Mouse (Mus musculus): ENCODE results near the gene Rad51b.

The Rad51b gene

DNA sequence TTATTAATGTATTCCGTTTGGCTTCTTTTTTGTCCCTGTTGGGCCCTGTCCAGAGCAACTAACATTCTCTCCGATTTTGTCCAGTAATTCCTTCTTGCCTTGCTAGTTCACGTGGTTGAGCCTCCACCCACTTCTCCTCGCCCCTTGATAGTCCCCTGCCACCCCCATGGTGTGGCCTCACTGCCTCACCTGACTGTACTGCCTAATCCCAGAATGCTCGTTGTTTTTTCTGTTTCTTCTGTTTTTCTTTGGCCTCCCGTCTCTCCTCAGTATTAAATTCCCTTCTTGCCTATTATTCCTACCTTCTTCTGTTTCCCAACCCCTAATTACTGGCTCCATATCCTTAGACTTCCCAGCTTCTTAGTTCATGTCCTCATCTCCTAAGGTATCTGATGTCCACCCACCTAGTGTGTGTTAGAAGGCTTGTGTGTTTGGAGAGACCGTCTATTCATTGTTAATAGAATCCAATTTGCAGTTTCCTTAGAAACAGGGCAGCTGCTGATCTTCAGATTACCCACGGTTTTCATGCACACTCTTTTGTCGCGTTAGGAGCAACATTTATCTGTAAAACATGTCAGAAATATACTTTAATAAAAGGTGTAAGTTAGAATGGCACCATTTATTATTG is 233.3 kb downstream of the Rad51b start:
- DNase-seq (ENCODE audit: low spot score in 2 of 2): no peak

GRCm38 (mm10) chr12:79531809-79532798 is 235.0 kb downstream of the Rad51b start:
- no peak for DNase-seq (ENCODE audit: low spot score in 2 of 2)

DNA sequence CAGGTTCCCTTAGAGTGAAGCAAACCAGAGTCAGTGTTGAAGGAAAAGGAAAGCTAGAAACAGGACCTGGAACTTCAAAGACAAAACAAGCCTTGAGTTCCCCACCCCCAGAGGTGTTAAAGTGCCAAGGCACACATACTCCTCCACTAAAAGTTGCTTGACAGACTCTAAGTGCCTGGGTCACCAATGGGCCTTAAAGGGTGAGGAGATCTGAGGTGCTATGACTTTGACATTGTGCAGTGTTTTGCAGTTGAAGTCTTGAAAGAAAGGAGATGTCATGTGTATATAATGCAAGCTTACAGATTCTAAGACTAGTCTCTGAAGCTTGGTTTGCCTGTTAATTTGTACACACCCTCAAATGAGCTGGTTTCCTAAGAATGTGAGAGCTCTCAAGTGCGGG is 237.7 kb downstream of the Rad51b start:
- no peak for DNase-seq (ENCODE audit: low spot score in 2 of 2)

DNA sequence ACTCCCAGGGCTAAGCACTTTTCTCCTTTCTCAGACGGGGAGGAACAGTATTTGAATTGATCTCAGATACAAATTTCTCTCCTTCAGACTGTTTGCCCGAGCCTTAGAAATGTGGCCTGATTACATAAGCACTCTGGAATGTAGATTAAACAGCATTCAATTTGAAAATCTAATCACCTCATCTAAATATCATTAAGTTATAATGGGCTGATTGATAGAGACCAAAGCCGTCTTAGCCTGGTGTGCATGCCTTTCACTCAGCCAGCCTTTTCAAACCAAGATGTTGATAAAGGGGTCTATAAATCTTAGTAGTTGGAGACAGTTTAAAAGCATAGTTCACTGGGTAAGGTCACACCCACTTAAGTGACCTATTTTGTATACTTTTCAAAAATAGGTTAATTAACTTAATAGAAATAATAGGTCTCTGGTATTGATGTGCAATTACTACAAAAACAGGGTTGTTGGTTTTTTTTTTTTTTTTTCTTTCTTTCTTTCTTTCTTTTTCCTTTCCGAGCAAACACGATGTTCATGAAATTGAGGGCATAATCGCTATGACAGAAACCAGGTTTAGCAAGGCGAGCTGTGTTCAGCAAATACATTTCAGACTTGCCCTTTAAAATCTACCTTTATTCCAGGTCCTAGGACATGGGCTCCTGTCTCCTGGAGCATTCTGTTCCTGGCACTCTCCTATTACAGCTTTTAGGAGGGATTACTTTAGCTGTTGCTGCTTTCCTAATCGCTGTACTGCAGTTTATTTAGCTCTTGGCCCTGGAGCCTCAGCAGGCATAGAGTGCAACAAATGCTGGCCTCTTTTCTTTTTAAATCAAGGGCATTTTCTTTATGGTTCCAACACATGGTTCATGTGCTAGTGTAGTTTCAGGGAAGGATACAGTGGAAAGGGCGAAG is 238.7 kb downstream of the Rad51b start:
- no peak for DNase-seq (ENCODE audit: low spot score in 2 of 2)

DNA sequence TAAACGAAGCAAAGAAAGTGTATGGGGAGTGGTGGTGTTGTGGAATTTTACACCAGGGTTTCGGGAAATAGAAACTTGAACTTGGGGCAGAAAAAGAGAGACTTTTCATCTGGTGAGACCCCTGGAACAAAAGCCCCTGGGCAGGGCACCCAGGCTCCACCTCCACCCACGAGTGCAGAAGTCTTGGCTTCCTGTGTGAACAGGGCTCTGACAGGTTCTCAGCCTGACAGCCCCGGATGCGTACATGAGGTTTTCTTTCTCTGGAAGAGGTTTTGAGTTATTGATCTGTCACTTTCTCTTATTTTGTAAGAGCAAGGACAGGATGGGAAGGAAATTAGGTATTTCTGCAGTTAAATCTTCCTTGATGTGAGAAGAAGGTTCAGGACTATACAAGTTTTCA is 243.1 kb downstream of the Rad51b start:
- no peak for DNase-seq (ENCODE audit: low spot score in 2 of 2)

DNA sequence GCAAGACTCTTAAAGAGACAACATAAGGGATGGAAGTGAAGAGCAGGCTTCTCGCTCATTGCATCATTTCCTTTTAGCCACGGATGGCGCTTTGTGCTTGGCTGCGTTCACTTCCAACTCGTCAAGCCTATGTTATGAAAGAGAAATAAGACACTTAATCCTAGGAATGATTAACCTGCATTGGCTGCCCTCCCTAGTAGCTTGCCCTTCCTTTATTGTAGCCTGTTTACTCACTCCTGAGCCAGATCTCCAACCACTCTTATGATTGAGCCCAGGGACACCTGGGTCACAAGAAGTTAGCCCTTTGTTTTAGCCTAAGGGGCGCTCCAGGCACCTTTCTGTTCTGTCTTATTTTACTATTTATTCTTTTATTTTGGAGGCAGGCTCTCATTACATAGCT is 244.5 kb downstream of the Rad51b start:
- DNase-seq (ENCODE audit: low spot score in 2 of 2): no peak

GRCm38 (mm10) chr12:79545063-79545462 is 248.0 kb downstream of the Rad51b start:
- DNase-seq (ENCODE audit: low spot score in 2 of 2): no peak

GRCm38 (mm10) chr12:79547556-79547955 is 250.5 kb downstream of the Rad51b start:
- no peak for DNase-seq (ENCODE audit: low spot score in 2 of 2)

DNA sequence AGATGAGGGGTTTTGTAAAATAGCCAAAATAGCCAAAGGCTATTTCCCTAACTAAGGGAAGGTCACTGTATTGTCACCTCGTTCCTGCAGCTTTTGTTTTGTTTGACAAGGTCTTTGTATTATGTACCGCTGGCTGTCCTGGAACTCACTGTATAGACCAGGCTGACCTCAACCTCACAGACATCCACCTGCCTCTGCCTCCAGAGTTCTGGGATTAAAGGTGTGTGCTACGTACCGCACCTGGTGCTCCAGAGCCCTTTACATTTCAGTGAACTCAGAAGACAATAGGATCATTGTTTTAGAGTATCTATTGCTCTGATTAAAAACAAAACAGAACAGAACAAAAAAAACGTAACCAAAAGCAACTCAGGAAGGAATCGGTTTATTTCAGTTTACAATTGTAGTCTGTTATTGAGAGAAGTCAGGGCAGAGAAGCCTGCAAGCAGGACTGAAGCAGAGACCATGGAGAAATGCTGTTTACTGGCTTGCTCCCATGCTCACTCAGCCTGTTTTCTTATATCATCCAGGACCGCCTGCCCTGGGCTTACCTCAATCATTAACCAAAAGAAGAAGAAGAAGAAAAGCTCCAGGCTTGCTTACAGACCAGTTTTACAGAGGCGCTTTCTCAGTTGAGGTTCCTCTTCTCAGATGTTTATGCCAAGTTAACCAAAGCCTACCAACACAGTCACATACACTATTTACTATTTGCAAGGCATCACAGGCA is 251.7 kb downstream of the Rad51b start:
- no peak for DNase-seq (ENCODE audit: low spot score in 2 of 2)

GRCm38 (mm10) chr12:79550049-79550682 is 253.1 kb downstream of the Rad51b start:
- DNase-seq (ENCODE audit: low spot score in 2 of 2): no peak

DNA sequence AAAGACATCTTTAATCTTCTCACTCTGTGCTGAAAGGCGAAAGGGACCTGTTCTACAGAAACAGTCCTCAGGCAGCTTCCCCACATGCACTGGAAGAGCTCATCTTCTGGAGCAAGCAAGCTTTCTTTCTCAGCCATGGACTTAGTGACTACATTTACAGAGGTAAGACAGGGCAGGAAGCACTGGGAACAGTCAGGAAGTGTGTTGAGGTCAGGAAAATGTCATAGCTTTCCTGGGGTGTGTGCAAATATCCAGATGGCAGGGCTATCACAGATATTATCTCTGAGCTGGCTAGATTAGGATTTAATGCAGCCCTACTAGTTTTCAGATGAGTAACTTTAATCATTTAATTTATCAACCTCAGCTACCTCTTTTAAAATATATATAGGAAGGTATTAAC is 254.2 kb downstream of the Rad51b start:
- no peak for DNase-seq (ENCODE audit: low spot score in 2 of 2)

GRCm38 (mm10) chr12:79553056-79553455 is 256.0 kb downstream of the Rad51b start:
- DNase-seq (ENCODE audit: low spot score in 2 of 2): no peak

DNA sequence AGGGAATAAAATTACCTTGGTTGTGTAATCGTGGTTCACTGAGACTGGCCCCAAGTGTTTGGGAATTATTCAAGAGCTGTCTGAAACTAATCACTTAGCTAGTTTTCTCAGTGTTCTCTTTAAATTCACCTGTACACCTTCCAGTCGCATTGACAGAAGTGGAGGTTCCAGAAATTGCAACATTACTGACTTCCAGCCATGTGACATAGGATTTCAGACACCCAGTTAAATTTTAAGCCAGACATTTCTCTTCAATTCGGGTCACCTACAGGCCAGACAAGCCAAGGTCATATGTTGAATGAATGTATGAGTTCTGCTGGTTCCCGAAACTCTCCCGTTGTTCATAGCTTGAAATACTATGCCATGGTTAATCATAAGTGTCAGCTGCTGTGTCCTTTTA is 260.8 kb downstream of the Rad51b start:
- DNase-seq (ENCODE audit: low spot score in 2 of 2): no peak

DNA sequence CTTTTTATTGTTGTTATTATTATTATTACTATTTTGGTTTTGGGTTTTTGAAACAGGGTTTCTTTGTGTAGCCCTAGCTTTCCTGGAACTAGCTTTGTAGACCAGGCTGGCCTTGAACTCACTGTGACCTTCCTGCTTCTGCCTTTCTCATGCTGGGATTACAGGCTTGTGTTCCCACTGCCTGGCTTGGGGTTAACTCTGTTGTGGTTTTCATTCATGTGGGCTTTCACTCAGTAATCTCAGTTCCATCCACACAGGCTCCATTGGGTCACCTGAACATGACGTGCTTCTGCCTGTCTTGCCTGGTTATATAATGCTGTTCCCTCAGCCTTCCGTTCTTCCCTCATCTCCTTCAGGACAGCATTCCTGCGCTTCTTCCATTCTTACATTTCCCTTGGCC is 261.6 kb downstream of the Rad51b start:
- no peak for DNase-seq (ENCODE audit: low spot score in 2 of 2)

DNA sequence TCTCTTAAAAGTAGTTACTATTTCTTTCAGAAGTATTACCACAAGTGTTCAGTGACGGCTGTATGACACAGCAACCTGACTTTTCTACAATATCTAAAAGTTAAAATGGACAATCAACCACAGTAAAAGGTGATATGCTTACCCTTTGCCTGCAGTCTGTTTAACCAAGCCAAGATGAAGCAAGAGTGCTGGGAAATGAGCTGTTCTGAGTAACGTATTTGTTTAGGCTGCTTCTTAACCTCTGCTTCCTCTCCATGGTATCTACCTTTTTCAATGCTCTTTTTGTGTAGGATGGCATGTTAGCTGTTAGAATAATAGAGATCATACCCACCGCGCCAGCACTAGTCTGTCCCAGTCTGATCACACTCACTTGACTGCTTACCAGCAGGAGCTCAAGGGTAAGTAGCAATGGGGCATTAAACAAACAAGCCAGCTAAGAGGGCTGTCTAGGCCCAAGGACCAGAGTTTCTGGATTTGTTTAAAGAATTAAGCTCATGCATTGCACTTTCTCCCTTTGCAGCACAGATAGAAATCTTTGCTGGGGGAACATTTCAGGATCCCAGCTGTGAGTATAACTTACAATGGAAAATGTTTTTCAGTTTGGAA is 262.4 kb downstream of the Rad51b start:
- no peak for DNase-seq (ENCODE audit: low spot score in 2 of 2)

DNA sequence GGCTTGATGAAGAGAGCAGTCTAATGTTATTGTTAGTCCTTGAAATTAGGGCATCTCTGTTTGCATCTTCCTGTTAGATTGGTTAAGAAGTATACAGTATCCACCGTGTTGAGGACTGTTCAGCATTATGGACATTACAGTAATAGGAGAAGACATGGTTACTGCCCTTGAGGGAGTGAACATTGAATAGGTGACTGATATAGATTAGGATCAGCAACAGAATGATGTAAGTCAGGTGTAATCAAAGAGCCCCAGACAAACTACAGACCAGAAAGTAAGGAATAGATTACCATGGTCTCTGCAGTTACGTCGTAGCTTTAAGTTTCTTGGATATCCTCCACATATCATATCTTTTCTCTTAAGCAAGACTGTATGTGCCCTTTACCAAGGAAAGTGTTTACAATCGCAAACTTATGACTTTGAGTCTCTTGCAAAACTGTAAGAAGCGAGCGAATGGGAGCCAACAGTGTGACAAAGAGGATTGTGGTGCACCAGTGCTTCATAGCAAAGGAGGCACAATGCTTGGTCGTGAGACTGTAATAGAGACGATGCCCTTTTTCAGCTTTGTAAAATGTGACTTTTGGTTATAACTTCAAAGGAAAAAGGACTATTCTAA is 263.1 kb downstream of the Rad51b start:
- DNase-seq (ENCODE audit: low spot score in 2 of 2): no peak

GRCm38 (mm10) chr12:79560893-79561292 is 263.8 kb downstream of the Rad51b start:
- no peak for DNase-seq (ENCODE audit: low spot score in 2 of 2)

GRCm38 (mm10) chr12:79574159-79575040 is 277.3 kb downstream of the Rad51b start:
- DNase-seq (ENCODE audit: low spot score in 2 of 2): no peak

DNA sequence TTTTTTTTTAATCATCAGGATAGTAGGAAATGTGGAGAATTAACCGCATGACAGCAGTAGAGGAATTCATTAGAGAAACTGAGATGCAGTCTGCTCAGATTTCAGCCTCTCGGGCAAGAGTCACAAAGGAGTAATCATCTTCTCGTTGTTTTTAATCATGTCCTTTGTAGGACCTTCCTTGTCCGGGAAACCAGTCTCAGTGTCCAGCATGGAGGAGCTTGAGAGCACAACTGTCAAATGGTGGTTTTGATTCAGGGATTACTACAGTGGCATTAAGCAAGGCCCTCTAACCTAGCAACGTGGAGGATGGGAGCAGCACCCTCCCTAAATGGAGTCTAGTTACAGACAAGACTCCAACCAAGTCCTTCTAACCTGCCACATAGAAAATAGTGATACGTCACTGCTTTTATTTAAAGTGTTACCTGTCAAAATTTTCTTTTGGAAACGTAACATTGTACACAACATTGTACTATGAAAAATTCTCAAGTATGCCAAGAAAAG is 278.0 kb downstream of the Rad51b start:
- DNase-seq (ENCODE audit: low spot score in 2 of 2): no peak

Data from spleen, postnatal 36 days (tissue).